Mouse (Mus musculus): ENCODE data around the gene Golga4. TPM values are rescaled to one million over a fixed set of nuclear protein-coding genes. Genes with fewer than 3 reads are reported as not detected.

Gene Golga4
- polyA plus RNA-seq, 1 experiment from 2014 or later = 52.5 TPM

DNA sequence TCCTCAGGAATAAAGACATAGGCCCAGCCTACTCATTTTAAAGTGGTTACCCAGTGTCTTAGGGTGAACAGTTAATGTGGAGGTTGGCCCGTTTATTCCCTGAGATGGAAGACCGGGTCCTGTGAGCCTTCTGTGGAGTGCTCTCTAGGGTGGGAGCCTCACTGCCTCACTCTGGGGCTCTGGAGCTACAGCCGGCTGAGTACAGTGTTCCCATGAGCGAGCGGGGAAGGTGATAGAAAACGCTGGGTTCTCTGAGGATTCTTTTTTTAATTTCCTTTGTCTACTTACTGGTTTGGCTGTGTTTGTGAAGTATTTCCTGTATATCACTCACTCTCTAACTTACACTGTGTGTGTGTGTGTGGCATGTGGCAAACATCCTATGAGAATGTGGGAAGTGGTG is 39.1 kb downstream of the Golga4 start:
- H3K4me3 ChIP-seq (ENCODE audit: low read depth, low read length) = no peak overlapping the region
- no peak overlapping the region for H3K27ac ChIP-seq (ENCODE audit: low read depth, low read length)
- no peaks in the 10 kb centered on the region for H3K4me1 ChIP-seq (replicated peaks; ENCODE audit: control insufficient read depth, insufficient read depth, low read length)
- H3K36me3 ChIP-seq (ENCODE audit: control insufficient read depth, insufficient read depth) = peaks cover 59% of the 10 kb centered on the region
- H3K4me2 ChIP-seq (replicated peaks; ENCODE audit: low read depth) = no peak overlapping the region
- H3K27me3 ChIP-seq (replicated peaks; ENCODE audit: control insufficient read depth, insufficient read depth, low read length) = no peaks in the 10 kb centered on the region
- ATAC-seq = no peak
- H3K9me3 ChIP-seq (ENCODE audit: control insufficient read depth) = no peaks in the 10 kb centered on the region
- no peak for TF ChIP-seq CTCF (IDR thresholded peaks at IDR 0.05; ENCODE audit: low read depth)
- no peak overlapping the region for H3K9ac ChIP-seq (ENCODE audit: low read depth, low read length)
- 80% methylated on average over 6 of the region's 6 CpGs for WGBS

DNA sequence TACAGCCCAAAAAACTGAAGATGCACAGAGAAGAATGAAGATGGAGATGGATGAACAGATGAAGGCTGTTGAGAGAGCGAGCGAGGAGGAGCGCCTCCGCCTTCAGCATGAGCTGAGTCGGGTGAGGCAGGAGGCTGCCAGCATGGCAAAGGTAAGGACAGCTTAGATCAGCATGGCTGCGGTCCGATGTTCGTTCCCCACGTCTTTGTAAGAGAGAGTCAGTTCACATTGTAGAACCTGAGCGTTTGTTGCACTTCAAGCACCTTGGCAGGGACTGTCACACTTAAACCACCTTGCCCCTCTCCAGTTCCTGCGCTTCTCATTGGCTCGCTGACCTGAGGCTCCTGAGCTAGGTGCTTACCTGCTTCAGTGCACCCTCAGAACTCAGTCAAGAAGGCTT is 42.6 kb downstream of the Golga4 start:
- 95% methylated on average over 12 of the region's 12 CpGs for WGBS
- Histone ChIP-seq H3K27me3 (replicated peaks; ENCODE audit: control insufficient read depth, insufficient read depth, low read length) (no peaks in the 10 kb centered on the region), H3K9ac (ENCODE audit: low read depth, low read length) (no peak overlapping the region), H3K4me3 (ENCODE audit: low read depth, low read length) (no peak overlapping the region), H3K9me3 (ENCODE audit: control insufficient read depth) (no peaks in the 10 kb centered on the region), H3K36me3 (ENCODE audit: control insufficient read depth, insufficient read depth) (peaks cover 66% of the 10 kb centered on the region), H3K4me2 (replicated peaks; ENCODE audit: low read depth) (no peak overlapping the region), H3K4me1 (replicated peaks; ENCODE audit: control insufficient read depth, insufficient read depth, low read length) (no peaks in the 10 kb centered on the region), H3K27ac (ENCODE audit: low read depth, low read length) (no peak overlapping the region)
- ATAC-seq = no peak
- TF ChIP-seq CTCF (IDR thresholded peaks at IDR 0.05; ENCODE audit: low read depth) = no peak

DNA sequence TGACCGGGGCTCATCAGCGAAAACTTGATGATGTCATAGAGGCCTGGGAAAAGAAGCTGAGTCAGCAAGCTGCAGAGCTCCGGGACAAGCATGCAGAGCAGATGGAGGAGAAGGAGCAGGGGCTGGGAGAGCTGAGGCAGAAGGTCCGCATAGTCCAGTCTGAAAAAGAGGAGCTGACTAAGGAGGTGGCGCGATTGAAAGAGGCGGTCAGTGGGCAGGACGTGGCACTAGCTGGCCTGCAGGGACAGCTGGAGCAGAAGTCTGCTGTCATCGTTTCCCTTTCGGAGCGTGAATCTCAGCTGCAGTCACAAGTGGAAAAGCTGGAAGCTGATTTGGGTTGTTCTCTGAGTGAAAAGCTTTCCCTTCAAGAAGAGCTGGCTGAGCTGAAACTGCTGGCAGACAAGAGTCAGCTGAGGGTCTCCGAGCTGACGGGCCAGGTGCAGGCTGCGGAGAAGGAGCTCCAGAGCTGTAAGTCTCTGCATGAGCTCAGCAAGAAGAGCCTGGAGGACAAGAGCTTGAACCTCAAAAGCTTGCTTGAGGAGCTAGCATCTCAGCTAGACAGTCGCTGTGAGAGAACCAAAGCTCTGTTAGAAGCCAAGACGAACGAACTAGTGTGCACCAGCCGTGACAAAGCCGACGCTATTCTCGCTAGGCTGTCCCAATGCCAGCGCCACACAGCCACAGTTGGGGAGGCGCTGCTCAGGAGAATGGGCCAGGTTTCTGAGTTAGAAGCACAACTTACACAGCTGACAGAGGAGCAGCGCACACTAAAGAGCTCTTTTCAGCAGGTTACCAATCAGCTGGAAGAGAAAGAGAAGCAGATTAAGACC is 51.1 kb downstream of the Golga4 start:
- H3K36me3 ChIP-seq (ENCODE audit: control insufficient read depth, insufficient read depth) = peaks cover 92% of the 10 kb centered on the region
- H3K27me3 ChIP-seq (replicated peaks; ENCODE audit: control insufficient read depth, insufficient read depth, low read length) = no peaks in the 10 kb centered on the region
- H3K9me3 ChIP-seq (ENCODE audit: control insufficient read depth) = no peaks in the 10 kb centered on the region
- H3K9ac ChIP-seq (ENCODE audit: low read depth, low read length) = no peak overlapping the region
- H3K4me3 ChIP-seq (ENCODE audit: low read depth, low read length) = no peak overlapping the region
- TF ChIP-seq CTCF (IDR thresholded peaks at IDR 0.05; ENCODE audit: low read depth) = no peak
- H3K4me2 ChIP-seq (replicated peaks; ENCODE audit: low read depth) = no peak overlapping the region
- 83% methylated on average over 24 of the region's 24 CpGs for WGBS
- no peak overlapping the region for H3K27ac ChIP-seq (ENCODE audit: low read depth, low read length)
- H3K4me1 ChIP-seq (replicated peaks; ENCODE audit: control insufficient read depth, insufficient read depth, low read length) = no peaks in the 10 kb centered on the region
- ATAC-seq = no peak

DNA sequence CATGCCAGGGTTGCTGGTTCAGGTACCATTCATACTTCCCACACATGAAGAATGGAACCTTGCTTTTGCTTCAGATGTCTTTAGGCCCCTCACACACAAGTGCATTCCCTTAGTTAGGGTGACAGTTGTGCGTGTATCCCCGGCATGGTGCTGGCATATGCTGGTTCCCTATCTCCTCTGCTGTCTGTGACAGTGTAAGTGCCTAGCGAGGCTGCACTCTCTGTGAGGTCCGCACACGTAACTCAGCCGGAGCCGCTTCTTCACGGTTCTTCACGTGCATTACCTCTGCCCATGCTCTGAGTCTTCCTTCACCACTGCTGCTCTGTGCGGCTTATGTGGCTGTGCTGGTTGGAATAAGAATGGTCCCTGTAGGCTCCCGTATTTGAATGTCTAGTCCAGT is 57.3 kb downstream of the Golga4 start:
- H3K4me1 ChIP-seq (replicated peaks; ENCODE audit: control insufficient read depth, insufficient read depth, low read length) = no peaks in the 10 kb centered on the region
- H3K9me3 ChIP-seq (ENCODE audit: control insufficient read depth) = no peaks in the 10 kb centered on the region
- H3K4me2 ChIP-seq (replicated peaks; ENCODE audit: low read depth) = no peak overlapping the region
- no peak for ATAC-seq
- WGBS = 92% methylated on average over 11 of the region's 11 CpGs
- H3K27me3 ChIP-seq (replicated peaks; ENCODE audit: control insufficient read depth, insufficient read depth, low read length) = no peaks in the 10 kb centered on the region
- no peak for TF ChIP-seq CTCF (IDR thresholded peaks at IDR 0.05; ENCODE audit: low read depth)
- no peak overlapping the region for H3K4me3 ChIP-seq (ENCODE audit: low read depth, low read length)
- H3K36me3 ChIP-seq (ENCODE audit: control insufficient read depth, insufficient read depth) = peaks cover 97% of the 10 kb centered on the region
- H3K27ac ChIP-seq (ENCODE audit: low read depth, low read length) = no peak overlapping the region
- H3K9ac ChIP-seq (ENCODE audit: low read depth, low read length) = no peak overlapping the region

DNA sequence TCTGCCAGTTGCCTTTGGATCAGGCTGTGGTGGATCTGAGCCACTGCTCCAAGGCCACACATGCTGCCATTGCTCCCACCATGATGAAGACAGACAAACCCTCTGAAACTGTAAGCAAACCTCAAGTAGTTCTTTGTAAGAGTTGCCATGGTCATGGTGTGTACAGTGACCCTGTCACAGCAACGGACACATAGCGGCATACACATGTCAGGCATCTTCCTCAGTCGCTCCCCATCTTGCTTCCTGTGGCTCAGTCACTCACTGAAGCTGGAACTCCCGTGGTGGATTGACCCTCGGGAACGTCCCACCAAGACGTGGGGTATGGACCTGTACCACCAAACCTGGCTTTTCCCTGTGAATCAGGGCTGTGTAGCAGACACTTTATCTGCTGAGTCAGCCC is 57.8 kb downstream of the Golga4 start:
- TF ChIP-seq CTCF (IDR thresholded peaks at IDR 0.05; ENCODE audit: low read depth) = no peak
- H3K4me3 ChIP-seq (ENCODE audit: low read depth, low read length) = no peak overlapping the region
- no peak overlapping the region for H3K27ac ChIP-seq (ENCODE audit: low read depth, low read length)
- no peak for ATAC-seq
- no peaks in the 10 kb centered on the region for H3K9me3 ChIP-seq (ENCODE audit: control insufficient read depth)
- H3K4me1 ChIP-seq (replicated peaks; ENCODE audit: control insufficient read depth, insufficient read depth, low read length) = no peaks in the 10 kb centered on the region
- no peak overlapping the region for H3K4me2 ChIP-seq (replicated peaks; ENCODE audit: low read depth)
- peaks cover 93% of the 10 kb centered on the region for H3K36me3 ChIP-seq (ENCODE audit: control insufficient read depth, insufficient read depth)
- no peaks in the 10 kb centered on the region for H3K27me3 ChIP-seq (replicated peaks; ENCODE audit: control insufficient read depth, insufficient read depth, low read length)
- 88% methylated on average over 7 of the region's 7 CpGs for WGBS
- no peak overlapping the region for H3K9ac ChIP-seq (ENCODE audit: low read depth, low read length)

DNA sequence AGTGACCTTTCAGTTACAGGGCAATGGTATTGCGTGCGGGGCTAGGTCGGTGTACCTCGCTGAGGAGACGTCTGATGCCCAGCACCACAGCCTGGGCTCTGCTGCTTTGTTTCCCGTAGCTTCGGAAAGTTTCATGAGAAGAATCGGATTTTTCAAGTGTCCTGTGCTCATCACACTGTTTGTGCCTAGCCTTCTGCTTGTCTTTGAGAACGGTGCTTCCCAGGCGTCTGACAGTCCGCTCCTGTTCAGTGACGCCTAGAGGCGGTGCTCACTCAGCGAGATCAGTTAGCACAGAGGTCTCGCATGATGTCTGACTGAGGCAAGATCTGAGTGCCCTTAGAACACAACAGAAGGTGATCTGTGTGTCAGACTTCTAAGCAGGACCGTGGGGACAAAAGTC is 58.6 kb downstream of the Golga4 start:
- TF ChIP-seq CTCF (IDR thresholded peaks at IDR 0.05; ENCODE audit: low read depth) = no peak
- H3K4me3 ChIP-seq (ENCODE audit: low read depth, low read length) = no peak overlapping the region
- H3K27ac ChIP-seq (ENCODE audit: low read depth, low read length) = no peak overlapping the region
- no peak for ATAC-seq
- peaks cover 93% of the 10 kb centered on the region for H3K36me3 ChIP-seq (ENCODE audit: control insufficient read depth, insufficient read depth)
- no peak overlapping the region for H3K4me2 ChIP-seq (replicated peaks; ENCODE audit: low read depth)
- no peaks in the 10 kb centered on the region for H3K27me3 ChIP-seq (replicated peaks; ENCODE audit: control insufficient read depth, insufficient read depth, low read length)
- WGBS = 93% methylated on average over 16 of the region's 16 CpGs
- H3K9ac ChIP-seq (ENCODE audit: low read depth, low read length) = no peak overlapping the region
- no peaks in the 10 kb centered on the region for H3K9me3 ChIP-seq (ENCODE audit: control insufficient read depth)
- H3K4me1 ChIP-seq (replicated peaks; ENCODE audit: control insufficient read depth, insufficient read depth, low read length) = no peaks in the 10 kb centered on the region
